Mouse (Mus musculus) stomach, postnatal 0 days (tissue): Measurements from ENCODE around the gene Vangl2.

Experiments
- CTCF ChIP-seq: IDR thresholded peaks from 2 replicates; pipeline ENCODE4 v1.5.1; 2016; ENCODE audit warnings: antibody characterized with exemption, low read depth, mild to moderate bottlenecking, moderate library complexity
- EP300 ChIP-seq: optimal IDR thresholded peaks from 2 replicates; pipeline ENCODE3; 2016; ENCODE audit warnings: antibody characterized with exemption

- TF ChIP-seq CTCF: no peak
- no peak for TF ChIP-seq EP300
These were observed 43.3 kb upstream of the Vangl2 start for GRCm38 (mm10) chr1:172071556-172071955.
